Mouse (Mus musculus): Measurements from ENCODE around the gene Nhlrc1. TPM values are rescaled to one million over a fixed set of nuclear protein-coding genes. Genes with fewer than 3 reads are reported as not detected.
A peak's percentile ranks its signal among the peaks of the same experiment; 100 is the strongest.

The Nhlrc1 gene
- total and polyA plus RNA-seq, 2 experiments from 2014 or later: 16.2 to 19.9 TPM

DNA sequence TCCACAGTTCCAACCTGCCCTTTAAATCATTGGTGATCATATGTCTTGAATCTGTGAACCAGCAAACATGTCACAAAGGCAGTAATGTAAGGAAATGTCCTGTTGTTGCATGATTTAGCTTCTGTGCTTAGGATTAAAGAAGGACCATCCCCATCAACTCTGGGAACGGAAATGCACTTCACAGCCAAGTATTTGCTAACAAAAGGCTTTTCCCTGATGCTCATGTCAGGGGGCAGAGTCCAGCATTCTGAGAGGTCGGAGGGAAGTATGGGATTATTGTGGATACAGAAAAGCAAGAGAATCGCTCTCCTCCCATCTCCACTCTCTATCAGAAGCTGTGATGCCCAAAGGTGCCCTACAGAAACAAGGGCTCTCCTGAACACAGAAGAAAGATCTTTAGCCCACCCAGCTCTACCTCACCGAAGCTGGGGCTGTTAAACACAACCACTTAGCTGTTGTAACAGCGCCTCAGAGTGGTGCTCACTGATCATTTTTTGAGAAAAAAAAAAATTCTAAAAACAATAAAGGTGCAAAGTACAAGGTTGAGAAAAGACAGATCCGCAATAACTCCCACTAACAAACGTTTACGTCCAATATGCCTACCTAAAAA is 27.5 kb upstream of the Nhlrc1 start:
- H3K4me2 ChIP-seq (ENCODE audit: low read depth, low read length, poor library complexity, severe bottlenecking): peak overlapping the region; percentile 97
- no peaks in the 10 kb centered on the region for H3K9me3 ChIP-seq (ENCODE audit: low read length)
- no peaks in the 10 kb centered on the region for H3K4me1 ChIP-seq (ENCODE audit: insufficient read depth, low read length)
- H3K36me3 ChIP-seq (ENCODE audit: insufficient read depth, low read length): no peaks in the 10 kb centered on the region
- ATAC-seq (ENCODE audit: low FRiP score) (no peak), DNase-seq (ENCODE audit: low spot score) (peak; percentile 50)
- H3K9ac ChIP-seq (replicated peaks; ENCODE audit: low read length, poor library complexity, severe bottlenecking): no peak overlapping the region
- H3K27ac ChIP-seq (ENCODE audit: low read depth, low read length): no peak overlapping the region
- peak; percentile 59 for TF ChIP-seq CTCF (IDR thresholded peaks at IDR 0.05)
- peak overlapping the region; percentile 89; the same call in 1 of the 2 replicates for H3K4me3 ChIP-seq (ENCODE audit: low read depth, low read length)
- 36% methylated on average over 8 of the region's 8 CpGs for WGBS
- H3K27me3 ChIP-seq (ENCODE audit: insufficient read depth, low read length): no peaks in the 10 kb centered on the region

DNA sequence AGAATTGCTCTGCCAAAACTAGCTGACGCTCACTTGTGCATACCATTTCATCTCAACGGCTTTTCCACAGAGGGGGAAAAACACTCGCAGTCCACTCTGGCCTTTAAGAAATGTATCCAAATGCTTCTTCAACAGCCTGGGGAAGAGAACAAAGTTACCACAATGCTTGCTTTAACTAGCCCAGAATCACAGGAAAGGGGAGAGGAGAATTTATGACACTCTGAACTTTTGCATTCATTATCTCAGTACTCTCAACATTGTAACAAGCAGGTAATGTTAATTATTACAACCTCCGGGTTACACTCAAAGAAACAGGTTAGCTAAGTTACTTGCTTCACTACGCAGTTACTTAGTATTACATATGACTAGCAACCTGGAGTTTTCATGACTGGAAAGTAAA is 25.4 kb upstream of the Nhlrc1 start:
- no peaks in the 10 kb centered on the region for H3K36me3 ChIP-seq (ENCODE audit: insufficient read depth, low read length)
- DNase-seq (ENCODE audit: low spot score) (no peak), ATAC-seq (ENCODE audit: low FRiP score) (no peak)
- no peak overlapping the region for H3K4me3 ChIP-seq (ENCODE audit: low read depth, low read length)
- no peak overlapping the region for H3K9ac ChIP-seq (replicated peaks; ENCODE audit: low read length, poor library complexity, severe bottlenecking)
- no peaks in the 10 kb centered on the region for H3K27me3 ChIP-seq (ENCODE audit: insufficient read depth, low read length)
- H3K27ac ChIP-seq (ENCODE audit: low read depth, low read length): no peak overlapping the region
- TF ChIP-seq CTCF (IDR thresholded peaks at IDR 0.05): no peak
- no peaks in the 10 kb centered on the region for H3K4me1 ChIP-seq (ENCODE audit: insufficient read depth, low read length)
- H3K9me3 ChIP-seq (ENCODE audit: low read length): no peaks in the 10 kb centered on the region
- 93% methylated on average over 5 of the region's 5 CpGs for WGBS
- no peak overlapping the region for H3K4me2 ChIP-seq (ENCODE audit: low read depth, low read length, poor library complexity, severe bottlenecking)

GRCm38 (mm10) chr13:47037946-47038345 is 23.3 kb upstream of the Nhlrc1 start:
- no peaks in the 10 kb centered on the region for H3K27me3 ChIP-seq (ENCODE audit: insufficient read depth, low read length)
- H3K9me3 ChIP-seq (ENCODE audit: low read length): no peaks in the 10 kb centered on the region
- H3K4me1 ChIP-seq (ENCODE audit: insufficient read depth, low read length): no peaks in the 10 kb centered on the region
- H3K36me3 ChIP-seq (ENCODE audit: insufficient read depth, low read length): no peaks in the 10 kb centered on the region
- H3K4me2 ChIP-seq (ENCODE audit: low read depth, low read length, poor library complexity, severe bottlenecking): no peak overlapping the region
- DNase-seq (ENCODE audit: low spot score): no peak
- WGBS: 75% methylated on average over 6 of the region's 6 CpGs
- H3K27ac ChIP-seq (ENCODE audit: low read depth, low read length): no peak overlapping the region
- TF ChIP-seq CTCF (IDR thresholded peaks at IDR 0.05): no peak
- H3K9ac ChIP-seq (replicated peaks; ENCODE audit: low read length, poor library complexity, severe bottlenecking): no peak overlapping the region
- ATAC-seq (ENCODE audit: low FRiP score): no peak
- no peak overlapping the region for H3K4me3 ChIP-seq (ENCODE audit: low read depth, low read length)

- Histone ChIP-seq H3K9ac (replicated peaks; ENCODE audit: low read length, poor library complexity, severe bottlenecking) (no peak overlapping the region), H3K36me3 (ENCODE audit: insufficient read depth, low read length) (no peaks in the 10 kb centered on the region), H3K9me3 (ENCODE audit: low read length) (no peaks in the 10 kb centered on the region), H3K4me2 (ENCODE audit: low read depth, low read length, poor library complexity, severe bottlenecking) (no peak overlapping the region), H3K27ac (ENCODE audit: low read depth, low read length) (no peak overlapping the region), H3K4me3 (ENCODE audit: low read depth, low read length) (no peak overlapping the region), H3K27me3 (ENCODE audit: insufficient read depth, low read length) (no peaks in the 10 kb centered on the region), H3K4me1 (ENCODE audit: insufficient read depth, low read length) (no peaks in the 10 kb centered on the region)
- ATAC-seq (ENCODE audit: low FRiP score) (no peak), DNase-seq (ENCODE audit: low spot score) (no peak)
- 86% methylated on average over 4 of the region's 4 CpGs for WGBS
- TF ChIP-seq CTCF (IDR thresholded peaks at IDR 0.05): no peak
Observed at GRCm38 (mm10) chr13:47033602-47034001, 19.0 kb upstream of the Nhlrc1 start.

- Histone ChIP-seq H3K27me3 (ENCODE audit: insufficient read depth, low read length) (no peaks in the 10 kb centered on the region), H3K9me3 (ENCODE audit: low read length) (no peaks in the 10 kb centered on the region), H3K9ac (replicated peaks; ENCODE audit: low read length, poor library complexity, severe bottlenecking) (no peak overlapping the region), H3K4me2 (ENCODE audit: low read depth, low read length, poor library complexity, severe bottlenecking) (no peak overlapping the region), H3K27ac (ENCODE audit: low read depth, low read length) (no peak overlapping the region), H3K4me1 (ENCODE audit: insufficient read depth, low read length) (no peaks in the 10 kb centered on the region), H3K4me3 (ENCODE audit: low read depth, low read length) (no peak overlapping the region), H3K36me3 (ENCODE audit: insufficient read depth, low read length) (no peaks in the 10 kb centered on the region)
- WGBS: 90% methylated on average over 17 of the region's 17 CpGs
- ATAC-seq (ENCODE audit: low FRiP score): no peak
- no peak for TF ChIP-seq CTCF (IDR thresholded peaks at IDR 0.05)
- no peak for DNase-seq (ENCODE audit: low spot score)
Observed at GRCm38 (mm10) chr13:47030376-47031107, 15.9 kb upstream of the Nhlrc1 start.

- H3K9me3 ChIP-seq (ENCODE audit: low read length): no peaks in the 10 kb centered on the region
- no peak for TF ChIP-seq CTCF (IDR thresholded peaks at IDR 0.05)
- H3K4me2 ChIP-seq (ENCODE audit: low read depth, low read length, poor library complexity, severe bottlenecking): no peak overlapping the region
- 81% methylated on average over 7 of the region's 7 CpGs for WGBS
- H3K4me1 ChIP-seq (ENCODE audit: insufficient read depth, low read length): no peaks in the 10 kb centered on the region
- no peak overlapping the region for H3K4me3 ChIP-seq (ENCODE audit: low read depth, low read length)
- H3K9ac ChIP-seq (replicated peaks; ENCODE audit: low read length, poor library complexity, severe bottlenecking): no peak overlapping the region
- H3K27ac ChIP-seq (ENCODE audit: low read depth, low read length): no peak overlapping the region
- ATAC-seq (ENCODE audit: low FRiP score) (no peak), DNase-seq (ENCODE audit: low spot score) (no peak)
- H3K27me3 ChIP-seq (ENCODE audit: insufficient read depth, low read length): no peaks in the 10 kb centered on the region
- H3K36me3 ChIP-seq (ENCODE audit: insufficient read depth, low read length): no peaks in the 10 kb centered on the region
Observed at GRCm38 (mm10) chr13:47020798-47021197, 6.1 kb upstream of the Nhlrc1 start.

Data from midbrain, postnatal 0 days (tissue).